Mouse (Mus musculus) layer of hippocampus, adult 2 months (tissue): ENCODE measurements at regions not wholly inside any gene's neighbourhood (a gene's known extent, or its start where the extent isn't known, plus 50 kb on each side); places are given as distances from the start of the nearest gene placed in this dataset.

Source experiments
- DNase-seq, 2 experiments: peaks; one replicate each; pipeline ENCODE4 v3.0.0; 2022; ENCODE audit warnings: low spot score in 2 of 2
- H3K27ac ChIP-seq: fragments of 200-600 bp; 2 replicates; pipeline ENCODE4 v1.8.1; 2022
- H3K4me3 ChIP-seq: fragments of 200-600 bp; 2 replicates; pipeline ENCODE4 v1.8.1; 2022; ENCODE audit warnings: mild to moderate bottlenecking
- CTCF ChIP-seq: fragments of 200-600 bp; conservative IDR thresholded peaks from 2 replicates; pipeline ENCODE4 v1.8.1; 2022; ENCODE audit warnings: antibody characterized with exemption, mild to moderate bottlenecking, moderate library complexity

DNA sequence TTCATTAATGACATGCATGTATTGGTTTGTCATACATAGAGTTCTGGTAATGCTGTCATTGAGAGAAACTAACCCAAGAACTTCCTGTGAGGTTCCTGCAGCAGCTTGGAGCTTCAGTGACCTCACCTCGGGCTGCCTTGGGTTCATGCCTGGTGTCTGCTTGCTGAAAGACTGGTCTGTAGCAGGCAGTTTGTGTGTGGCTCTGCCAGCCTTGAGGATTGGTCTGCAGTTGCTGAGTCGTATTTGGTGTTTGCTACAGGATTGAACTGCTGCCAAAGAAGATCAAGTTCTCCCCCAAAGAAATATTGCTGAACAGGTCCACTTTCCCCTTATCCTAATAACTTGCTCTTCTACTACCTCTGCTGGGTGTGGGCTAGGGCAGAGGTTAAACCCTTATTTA lies 362.5 kb downstream of the Insc start:
- no peak for TF ChIP-seq CTCF
- no peak overlapping the region for H3K4me3 ChIP-seq

DNA sequence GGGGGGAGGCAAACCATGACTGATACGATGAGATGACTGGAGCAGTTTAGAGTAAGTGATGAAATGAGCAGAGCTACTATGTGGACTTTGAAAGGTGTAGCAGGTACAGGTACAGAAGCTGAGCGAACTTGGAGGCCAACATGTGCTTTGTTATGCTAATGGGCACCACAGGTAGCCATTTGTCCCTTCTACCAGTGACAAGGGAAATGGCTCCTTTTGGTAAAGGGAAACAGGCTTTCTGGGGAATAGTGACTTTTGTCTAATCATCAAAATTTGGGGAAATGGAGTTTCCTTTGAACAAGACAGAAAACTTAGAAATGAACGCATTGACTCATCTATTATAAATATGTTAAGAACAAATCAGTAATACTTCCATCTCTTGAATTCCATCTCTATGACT lies 368.8 kb downstream of the Insc start:
- Histone ChIP-seq H3K4me3 (no peak overlapping the region), H3K27ac (no peak overlapping the region)
- no peak for TF ChIP-seq CTCF
- no peak for DNase-seq

More for the DNA sequence above, 362.5 kb downstream of the Insc start:
- H3K27ac ChIP-seq = no peak overlapping the region
- DNase-seq = no peak

DNA sequence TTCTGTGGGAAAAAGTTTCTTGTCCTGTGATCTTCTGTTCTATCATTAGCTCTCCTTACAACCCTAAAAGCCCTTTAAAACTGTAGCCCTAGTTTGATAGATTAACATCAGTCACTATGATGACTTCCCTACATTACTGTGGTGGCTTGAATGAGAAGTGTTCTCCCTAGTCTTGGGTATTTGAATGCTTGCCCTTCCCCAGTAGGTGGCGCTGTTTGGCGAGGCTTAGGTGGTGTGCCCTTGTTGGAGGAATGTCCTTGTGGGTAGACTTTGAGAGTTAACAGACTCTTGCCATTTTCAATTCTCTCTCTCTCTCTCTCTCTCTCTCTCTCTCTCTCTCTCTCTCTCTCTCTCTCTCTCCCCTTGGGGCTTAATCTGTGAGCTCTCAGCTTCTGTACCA lies 379.8 kb downstream of the Insc start:
- no peak for DNase-seq
- Histone ChIP-seq H3K4me3 (no peak overlapping the region), H3K27ac (no peak overlapping the region)
- TF ChIP-seq CTCF = peak; percentile 37

DNA sequence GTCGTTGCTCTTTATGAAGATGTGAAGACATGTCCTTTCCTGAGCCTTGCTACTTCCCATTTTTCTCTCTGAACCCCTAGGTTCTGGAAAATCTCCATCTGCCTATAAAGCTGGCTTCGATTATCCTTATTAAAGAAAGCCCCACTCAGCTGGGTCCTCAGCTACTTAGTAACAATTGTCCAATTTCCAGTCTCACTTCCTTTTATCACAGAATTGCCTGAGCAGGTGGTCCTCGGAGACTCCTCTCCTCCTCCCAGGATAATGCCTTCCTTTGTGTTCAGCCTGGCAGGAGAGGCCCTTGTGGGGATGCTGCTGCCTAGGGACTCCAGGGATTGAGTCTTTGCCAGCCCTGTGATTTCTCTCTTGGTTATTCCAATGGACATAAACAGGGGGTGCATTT lies 385.5 kb downstream of the Insc start:
- no peak for TF ChIP-seq CTCF
- H3K27ac ChIP-seq = no peak overlapping the region
- no peak overlapping the region for H3K4me3 ChIP-seq
- no peak for DNase-seq

DNA sequence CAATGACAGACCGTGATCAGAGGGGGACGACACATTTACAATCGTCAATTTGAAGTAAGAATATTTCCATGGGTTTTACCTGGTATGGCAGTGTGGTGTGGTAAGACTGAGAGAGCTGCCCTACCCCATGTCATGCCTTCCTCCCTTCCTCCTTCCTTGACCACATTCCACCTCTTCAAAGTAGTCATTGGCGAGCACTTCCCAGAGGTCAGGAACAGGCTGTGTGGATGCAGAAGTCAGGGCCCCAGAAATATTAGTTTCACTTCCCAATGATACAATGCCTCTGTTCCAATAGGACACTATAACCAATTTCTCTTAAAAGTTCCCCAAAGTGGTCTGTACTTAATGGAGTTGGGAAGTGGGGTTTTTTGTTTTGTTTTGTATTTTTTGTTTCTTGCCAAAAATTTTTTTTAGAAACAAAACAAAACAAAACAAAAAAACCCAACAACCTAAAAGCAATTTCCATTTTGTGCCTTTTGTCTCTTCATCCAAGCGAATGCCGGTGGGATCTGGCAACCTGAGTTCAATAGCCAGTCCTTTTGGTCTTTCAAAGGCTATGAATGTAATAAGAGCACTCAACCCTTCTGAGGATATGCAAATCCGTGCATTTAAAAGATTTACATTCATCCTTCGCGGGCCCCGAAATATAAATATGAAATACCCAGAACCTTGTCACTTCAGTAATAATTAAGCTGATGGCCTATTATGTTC lies 387.9 kb downstream of the Insc start:
- DNase-seq = no peak
- Histone ChIP-seq H3K27ac (no peak overlapping the region), H3K4me3 (no peak overlapping the region)
- TF ChIP-seq CTCF = no peak

DNA sequence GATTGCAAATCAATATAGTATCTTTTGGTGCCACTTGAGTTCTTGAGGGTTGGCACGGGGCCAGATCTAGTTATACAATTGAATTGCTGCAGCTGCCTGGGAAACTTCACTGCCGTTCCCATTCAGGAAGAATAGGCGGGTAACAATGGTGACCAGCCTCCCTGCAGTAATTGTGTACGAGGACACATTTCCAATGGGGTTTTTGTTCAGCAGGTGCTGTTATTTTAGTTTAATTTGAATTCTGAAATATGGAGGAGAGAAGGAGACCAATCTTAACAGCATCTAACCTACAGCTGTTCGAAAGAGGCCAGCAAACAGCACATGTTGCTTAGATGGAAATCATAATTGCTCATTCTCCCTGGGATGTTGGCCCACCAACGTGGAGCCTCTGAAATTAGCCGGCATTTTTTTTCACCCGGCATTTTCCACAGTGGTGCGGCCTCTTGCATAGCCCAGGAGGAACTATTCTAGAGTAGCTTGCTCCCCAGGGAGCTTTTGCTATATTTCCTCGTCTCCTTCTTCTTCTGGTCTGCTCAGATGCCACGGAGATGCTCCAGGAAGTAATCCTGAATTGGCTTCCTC lies 388.6 kb downstream of the Insc start:
- DNase-seq = no peak
- no peak for TF ChIP-seq CTCF
- no peak overlapping the region for H3K27ac ChIP-seq
- H3K4me3 ChIP-seq = no peak overlapping the region

DNA sequence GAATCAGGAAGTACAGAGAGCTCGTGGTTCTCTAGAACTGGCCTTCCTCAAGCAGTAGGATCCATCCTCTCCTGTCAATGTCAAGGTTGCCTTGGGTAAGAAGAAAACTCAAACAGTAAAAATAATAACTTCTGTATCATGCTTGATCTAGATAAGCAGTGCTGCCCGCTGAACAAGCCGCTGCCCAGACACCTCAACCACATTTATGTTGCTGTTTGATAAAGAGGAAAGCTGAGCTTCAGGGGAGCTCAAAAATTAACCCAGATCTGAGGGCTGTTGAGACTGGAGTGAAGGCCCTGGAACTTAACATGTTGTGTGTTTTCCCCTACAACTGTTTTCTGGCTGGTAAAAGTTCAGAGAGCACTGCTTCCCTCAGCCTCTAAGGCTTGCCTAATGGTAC lies 389.1 kb downstream of the Insc start:
- H3K27ac ChIP-seq = no peak overlapping the region
- H3K4me3 ChIP-seq = no peak overlapping the region
- TF ChIP-seq CTCF = no peak
- DNase-seq = no peak

DNA sequence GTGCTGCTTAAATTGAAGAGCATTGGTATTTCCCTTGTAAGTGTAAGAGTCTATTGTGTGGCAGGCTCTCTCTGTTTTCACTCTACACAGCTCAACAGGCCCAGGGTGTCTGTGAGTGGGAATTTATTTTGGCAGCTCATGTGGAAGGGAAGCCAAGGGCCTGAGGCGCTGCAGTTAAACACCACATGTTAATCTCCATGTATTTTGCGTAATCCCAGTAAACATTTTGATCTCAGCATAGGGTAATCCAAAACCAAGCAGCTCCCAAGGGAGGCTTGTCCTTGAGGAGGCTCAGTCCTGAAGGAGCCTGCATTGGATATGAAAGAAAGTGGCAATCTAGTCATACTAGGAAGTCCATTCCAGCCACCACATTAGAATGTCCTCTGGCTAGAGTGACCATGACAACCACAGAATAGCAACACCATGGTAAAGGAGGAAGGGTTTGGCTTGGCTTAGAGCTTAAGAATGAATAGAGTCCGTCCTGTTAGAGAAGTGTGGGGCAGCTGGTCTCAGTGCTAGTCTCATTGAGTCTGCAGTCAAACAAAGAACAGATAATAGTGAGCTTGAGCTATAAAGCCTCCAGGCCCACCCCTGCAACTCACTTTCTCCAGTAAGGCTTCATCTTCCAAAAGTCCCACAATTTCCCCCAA lies 391.6 kb downstream of the Insc start:
- no peak for TF ChIP-seq CTCF
- no peak for DNase-seq
- no peak overlapping the region for H3K27ac ChIP-seq
- H3K4me3 ChIP-seq = no peak overlapping the region

DNA sequence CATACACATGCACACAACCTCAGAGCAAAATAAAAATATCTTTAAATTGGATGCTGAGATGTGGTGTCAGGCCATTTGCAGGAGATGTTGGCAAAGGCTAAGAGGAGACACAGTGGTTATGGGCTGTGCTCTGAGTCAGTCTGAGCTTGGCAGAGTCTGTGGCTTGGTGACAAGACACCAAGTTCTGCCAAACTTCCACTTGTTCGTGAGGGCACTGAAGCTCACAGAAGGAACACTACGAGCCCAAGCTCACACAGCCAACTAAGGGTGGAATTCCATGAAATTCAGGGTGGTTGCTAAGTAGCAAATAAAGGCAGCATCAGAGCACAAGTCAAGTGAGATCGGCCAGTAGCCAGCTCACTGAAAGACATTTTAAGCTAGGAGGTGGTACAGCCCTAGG lies 396.8 kb downstream of the Insc start:
- no peak for DNase-seq
- no peak for TF ChIP-seq CTCF
- no peak overlapping the region for H3K27ac ChIP-seq
- no peak overlapping the region for H3K4me3 ChIP-seq

DNA sequence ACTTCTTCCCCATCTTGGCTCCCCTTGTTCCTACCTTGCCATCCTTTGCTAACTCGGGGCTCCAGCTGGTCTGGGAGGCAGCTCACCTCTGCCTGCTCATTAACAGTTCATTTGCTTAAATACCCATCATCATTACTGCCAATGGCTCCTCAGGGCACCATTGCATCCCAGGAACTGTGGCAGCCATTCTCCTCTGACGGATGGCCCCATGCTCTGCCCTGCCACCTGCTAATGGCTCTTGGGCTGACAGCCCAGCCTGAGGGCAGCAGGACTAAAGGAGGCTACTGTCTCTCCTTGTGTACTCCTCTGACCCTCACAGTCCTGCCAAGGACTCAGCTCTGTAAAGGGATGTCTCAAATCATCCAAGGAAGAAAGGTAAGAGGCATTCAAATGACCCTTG lies 398.7 kb downstream of the Insc start:
- Histone ChIP-seq H3K27ac (no peak overlapping the region), H3K4me3 (no peak overlapping the region)
- no peak for TF ChIP-seq CTCF
- no peak for DNase-seq

DNA sequence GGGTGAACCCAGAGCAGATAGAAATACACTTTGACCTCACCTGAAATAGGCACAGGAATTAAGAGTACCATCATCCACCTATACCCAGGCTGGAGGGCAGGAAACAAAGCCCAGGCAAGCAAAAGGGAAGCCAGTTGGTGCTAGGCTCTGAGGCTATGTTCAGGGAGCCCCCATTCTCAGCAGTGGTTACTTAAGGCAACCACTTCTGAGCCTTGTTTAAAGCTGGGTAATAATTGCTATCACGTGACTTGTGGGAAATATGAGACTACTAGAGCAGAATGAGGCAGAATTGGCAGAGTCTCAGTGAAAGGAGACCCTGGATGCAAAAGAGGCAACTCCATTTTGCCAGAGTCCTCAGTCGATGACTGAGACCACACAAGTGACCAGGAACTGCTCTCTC lies 401.5 kb downstream of the Insc start:
- no peak overlapping the region for H3K27ac ChIP-seq
- TF ChIP-seq CTCF = no peak

DNA sequence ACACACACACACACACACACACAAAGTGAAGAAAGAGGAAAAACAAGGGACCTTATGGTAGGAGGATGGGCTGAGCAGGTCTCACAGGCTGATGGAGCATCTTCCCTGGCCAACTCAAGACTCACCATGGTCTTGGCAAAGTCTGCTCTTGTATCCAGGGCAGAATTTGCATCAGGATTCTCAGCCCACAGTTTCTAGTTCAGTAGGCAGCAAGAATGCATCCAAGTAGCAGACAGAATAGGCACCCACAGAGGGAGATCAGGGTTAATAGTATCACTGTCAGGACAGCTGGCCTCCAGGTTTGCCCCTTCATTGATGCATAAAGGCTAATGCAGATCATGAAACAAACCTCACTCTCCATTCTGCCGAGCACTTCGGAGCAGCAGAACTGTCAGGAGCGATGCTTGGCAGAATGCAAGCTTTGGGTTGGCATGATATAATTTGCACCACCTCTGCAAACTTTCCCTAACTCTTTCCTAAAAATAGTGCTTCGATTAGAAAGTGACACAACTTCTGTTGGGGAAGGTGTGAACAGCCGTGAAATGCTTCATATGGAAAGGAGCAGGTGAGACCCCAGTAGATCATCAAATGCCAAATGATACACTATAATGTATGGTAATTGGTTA lies 404.0 kb downstream of the Insc start:
- H3K27ac ChIP-seq = no peak overlapping the region
- DNase-seq = no peak
- no peak overlapping the region for H3K4me3 ChIP-seq
- no peak for TF ChIP-seq CTCF

More for the DNA sequence above, 401.5 kb downstream of the Insc start:
- H3K4me3 ChIP-seq = no peak overlapping the region
- DNase-seq = no peak

DNA sequence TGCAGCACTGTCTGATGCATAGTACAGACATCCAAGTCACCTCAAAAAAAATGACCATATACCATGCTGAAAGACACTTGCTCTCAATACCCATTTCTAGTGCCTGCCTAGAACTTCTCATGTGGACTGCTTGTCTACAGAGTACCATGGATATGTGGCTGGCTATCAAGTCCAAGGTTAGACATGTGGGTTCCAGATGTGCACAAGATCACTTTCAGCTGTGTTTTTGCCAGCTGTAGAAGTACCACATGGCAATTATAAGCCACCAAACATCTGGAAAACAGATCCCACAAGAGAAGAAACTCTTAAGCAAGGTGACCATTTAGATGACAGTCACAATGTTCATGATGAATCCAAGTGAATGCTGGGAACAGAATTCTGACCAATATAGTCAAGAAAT lies 409.8 kb downstream of the Insc start:
- TF ChIP-seq CTCF = no peak

More for the DNA sequence above, 409.8 kb downstream of the Insc start:
- no peak overlapping the region for H3K4me3 ChIP-seq
- no peak for DNase-seq
- H3K27ac ChIP-seq = no peak overlapping the region
